Mouse (Mus musculus) forebrain, embryonic 15.5 days (tissue): ENCODE measurements around the gene Nbl1. TPM values are rescaled to one million over a fixed set of nuclear protein-coding genes. Genes with fewer than 3 reads are reported as not detected.

Experiments
- ATAC-seq: fragments of 200-750 bp; cut with Nextera tagmentation; replicated peaks from 2 replicates; pipeline ENCODE4 v1.8.0; 2017; ENCODE audit warnings: mild to moderate bottlenecking, moderate TSS enrichment, moderate library complexity
- H3K27ac ChIP-seq: fragments of 300-500 bp; sonication (generic); replicated peaks from 2 replicates; pipeline ENCODE4 v1.5.1; 2015; ENCODE audit warnings: mild to moderate bottlenecking, inconsistent platforms
- H3K27me3 ChIP-seq: fragments of 300-500 bp; sonication (generic); 2 replicates; pipeline ENCODE4 v1.6.1; 2015; ENCODE audit warnings: inconsistent platforms
- H3K36me3 ChIP-seq: fragments of 300-500 bp; sonication (generic); 2 replicates; pipeline ENCODE4 v1.6.1; 2015; ENCODE audit warnings: mild to moderate bottlenecking, inconsistent platforms
- H3K4me1 ChIP-seq: fragments of 300-500 bp; sonication (generic); 2 replicates; pipeline ENCODE4 v1.6.1; 2015; ENCODE audit warnings: inconsistent platforms
- H3K4me2 ChIP-seq: fragments of 300-500 bp; sonication (generic); replicated peaks from 2 replicates; pipeline ENCODE4 v1.6.1; 2015; ENCODE audit warnings: mild to moderate bottlenecking, inconsistent platforms
- H3K4me3 ChIP-seq: fragments of 300-500 bp; sonication (generic); 2 replicates; pipeline ENCODE4 v1.5.1; 2015; ENCODE audit warnings: mild to moderate bottlenecking, inconsistent platforms
- H3K9ac ChIP-seq: fragments of 300-500 bp; sonication (generic); replicated peaks from 2 replicates; pipeline ENCODE4 v1.6.1; 2015; ENCODE audit warnings: mild to moderate bottlenecking, inconsistent platforms
- H3K9me3 ChIP-seq: fragments of 300-500 bp; sonication (generic); 2 replicates; pipeline ENCODE4 v1.6.1; 2016; ENCODE audit warnings: inconsistent platforms
- WGBS: fragments of 180-500 bp; shearing (Covaris S2); methylation state at CpG from one replicate; pipeline ENCODE4 v1.1.7; 2015; ENCODE audit warnings: mixed read lengths; 5-methylcytosine and 5-hydroxymethylcytosine counted together
- polyA plus RNA-seq: library from polyadenylated mRNA; unstranded; fragments of >200 nt; fragmentation: Nextera tagmentation; extraction: Ambion mirVana; gene quantifications from 2 replicates; pipeline ENCODE4 v1.2.1, GENCODE M21; 2015

Nbl1 gene
- polyA plus RNA-seq, 1 experiment from 2014 or later = 24.6 TPM

GRCm38 (mm10) chr4:139034540-139034939 is 58.3 kb downstream of the Nbl1 start:
- Histone ChIP-seq H3K27ac (no peak overlapping the region), H3K9ac (no peak overlapping the region), H3K4me2 (no peak overlapping the region), H3K27me3 (no peaks in the 10 kb centered on the region), H3K9me3 (no peaks in the 10 kb centered on the region), H3K4me1 (peaks cover 29% of the 10 kb centered on the region), H3K4me3 (no peak overlapping the region), H3K36me3 (no peaks in the 10 kb centered on the region)
- 67% methylated on average over 4 of the region's 4 CpGs for whole genome bisulfite sequencing
- ATAC-seq = no peak

GRCm38 (mm10) chr4:139034010-139034367 is 58.8 kb downstream of the Nbl1 start:
- Histone ChIP-seq H3K9ac (no peak overlapping the region), H3K27me3 (no peaks in the 10 kb centered on the region), H3K4me3 (no peak overlapping the region), H3K36me3 (no peaks in the 10 kb centered on the region), H3K9me3 (no peaks in the 10 kb centered on the region), H3K4me1 (peaks cover 24% of the 10 kb centered on the region), H3K27ac (no peak overlapping the region), H3K4me2 (no peak overlapping the region)
- WGBS = 87% methylated on average over 8 of the region's 8 CpGs
- no peak for ATAC-seq

DNA sequence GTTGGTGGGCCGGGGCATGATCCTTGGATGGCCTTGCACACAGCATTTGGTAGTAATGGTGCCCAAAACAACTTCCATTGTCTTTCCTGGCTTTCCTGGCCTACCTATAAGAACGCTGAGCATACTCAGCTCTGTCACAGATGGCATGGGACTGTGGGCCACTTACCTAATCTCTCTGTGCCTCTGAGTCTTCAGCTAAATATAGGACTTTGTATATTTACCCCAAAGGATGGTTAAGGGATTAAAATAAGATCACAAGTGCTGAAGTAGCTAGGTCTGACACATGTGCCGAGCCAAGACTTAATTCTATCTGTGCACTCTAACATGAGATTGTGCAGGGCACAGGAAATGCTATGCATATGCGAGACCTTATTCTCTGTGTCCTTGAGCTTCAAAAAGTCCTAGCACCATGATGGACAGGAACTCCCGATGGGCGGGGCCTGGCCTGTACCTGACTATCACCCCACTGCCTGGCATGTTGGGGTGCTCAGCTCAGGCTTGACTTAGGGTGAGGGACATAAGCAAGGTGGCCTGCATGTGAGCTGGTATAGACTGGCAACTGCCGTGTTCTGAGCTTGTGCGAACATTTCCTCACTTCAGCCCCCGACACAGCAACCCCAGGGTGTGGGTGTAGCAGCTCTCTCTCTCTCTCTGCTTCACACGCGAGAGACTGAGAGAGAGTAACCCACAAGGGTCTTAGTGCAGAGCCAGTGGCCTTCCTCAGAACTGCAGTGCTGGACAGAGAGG is 59.4 kb downstream of the Nbl1 start:
- 82% methylated on average over 11 of the region's 11 CpGs for WGBS
- H3K36me3 ChIP-seq = no peaks in the 10 kb centered on the region
- H3K4me2 ChIP-seq = no peak overlapping the region
- no peak for ATAC-seq
- H3K4me1 ChIP-seq = peaks cover 18% of the 10 kb centered on the region
- no peak overlapping the region for H3K4me3 ChIP-seq
- no peak overlapping the region for H3K27ac ChIP-seq
- no peaks in the 10 kb centered on the region for H3K27me3 ChIP-seq
- no peaks in the 10 kb centered on the region for H3K9me3 ChIP-seq
- no peak overlapping the region for H3K9ac ChIP-seq

GRCm38 (mm10) chr4:139032521-139032920 is 60.3 kb downstream of the Nbl1 start:
- H3K4me1 ChIP-seq = peaks cover 9% of the 10 kb centered on the region
- no peak for ATAC-seq
- H3K9me3 ChIP-seq = no peaks in the 10 kb centered on the region
- no peaks in the 10 kb centered on the region for H3K36me3 ChIP-seq
- no peak overlapping the region for H3K4me2 ChIP-seq
- WGBS = 47% methylated on average over 12 of the region's 12 CpGs
- no peaks in the 10 kb centered on the region for H3K27me3 ChIP-seq
- H3K4me3 ChIP-seq = no peak overlapping the region
- H3K27ac ChIP-seq = no peak overlapping the region
- H3K9ac ChIP-seq = no peak overlapping the region

Other genes starting within 250 kb of the Nbl1 start
- gene Pla2g5, start 229.5 kb downstream of the Nbl1 start, polyA plus RNA-seq = 0.45 and 0.76 TPM in 2 replicates
- not detected in 2 replicates for gene Gm13030, start 219.0 kb downstream of the Nbl1 start, polyA plus RNA-seq
- not detected in 2 replicates for gene Pla2g2e, start 215.1 kb downstream of the Nbl1 start, polyA plus RNA-seq
- gene Otud3, start 179.0 kb downstream of the Nbl1 start, polyA plus RNA-seq = 2.7 and 3.4 TPM in 2 replicates
- not detected in 2 replicates for gene Rnf186, start 125.9 kb downstream of the Nbl1 start, polyA plus RNA-seq
- gene Tmco4, start 120.1 kb downstream of the Nbl1 start, polyA plus RNA-seq = 0.98 and 1.1 TPM in 2 replicates
- 0.28 and 0.37 TPM in 2 replicates for gene Htr6, start 17.4 kb downstream of the Nbl1 start, polyA plus RNA-seq
- gene Minos1, start 38.1 kb upstream of the Nbl1 start, polyA plus RNA-seq = 390 and 438 TPM in 2 replicates
- gene Capzb, start 99.9 kb upstream of the Nbl1 start, polyA plus RNA-seq = 312 and 323 TPM in 2 replicates
- gene Pqlc2, start 217.7 kb upstream of the Nbl1 start, polyA plus RNA-seq = 10.5 and 10.6 TPM in 2 replicates
- 57.3 and 60.2 TPM in 2 replicates for gene Akr7a5, start 217.8 kb upstream of the Nbl1 start, polyA plus RNA-seq